Mouse (Mus musculus) kidney, postnatal 14 days (tissue): ENCODE results near the gene Vwa5b1.

ENCODE experiments used
- DNase-seq: peaks from one replicate; pipeline ENCODE4 v3.0.0; 2022; ENCODE audit warnings: mixed read lengths

Gene Vwa5b1

GRCm38 (mm10) chr4:138635428-138636145, at the start of gene Vwa5b1:
Gene Vwa5b1, minus strand, starts transcription at chr4:138635884.
- no peak for DNase-seq

- no peak for DNase-seq
These were observed 47.1 kb upstream of the Vwa5b1 start for GRCm38 (mm10) chr4:138682760-138683159.

GRCm38 (mm10) chr4:138680124-138680523, 44.4 kb upstream of the Vwa5b1 start:
- DNase-seq = no peak

GRCm38 (mm10) chr4:138677579-138677978, 41.9 kb upstream of the Vwa5b1 start:
- DNase-seq = peak; percentile 12

- DNase-seq = peak; percentile 56
These were observed 40.8 kb upstream of the Vwa5b1 start for GRCm38 (mm10) chr4:138676480-138676879.

- DNase-seq = no peak
These were observed 36.5 kb upstream of the Vwa5b1 start for GRCm38 (mm10) chr4:138672160-138672559.

GRCm38 (mm10) chr4:138670093-138670889, 34.6 kb upstream of the Vwa5b1 start:
- no peak for DNase-seq

- peak; percentile 6 for DNase-seq
These were observed 30.8 kb upstream of the Vwa5b1 start for GRCm38 (mm10) chr4:138666521-138666920.

GRCm38 (mm10) chr4:138659936-138660602, 24.4 kb upstream of the Vwa5b1 start:
- no peak for DNase-seq

- no peak for DNase-seq
These were observed 17.4 kb upstream of the Vwa5b1 start for GRCm38 (mm10) chr4:138653056-138653455.

- no peak for DNase-seq
These were observed 16.2 kb upstream of the Vwa5b1 start for GRCm38 (mm10) chr4:138651881-138652280.

- DNase-seq = peak; percentile 14
These were observed 12.5 kb upstream of the Vwa5b1 start for GRCm38 (mm10) chr4:138648096-138648635.

GRCm38 (mm10) chr4:138642272-138642671, 6.6 kb upstream of the Vwa5b1 start:
- DNase-seq = no peak

GRCm38 (mm10) chr4:138636146-138636511, 445 bp upstream of the Vwa5b1 start:
- DNase-seq = no peak

- DNase-seq = peak; percentile 37
These were observed 7.4 kb downstream of the Vwa5b1 start for GRCm38 (mm10) chr4:138628256-138628655.

GRCm38 (mm10) chr4:138614454-138614853, 21.2 kb downstream of the Vwa5b1 start:
- no peak for DNase-seq

- peak; percentile 22 for DNase-seq
These were observed 33.8 kb downstream of the Vwa5b1 start for GRCm38 (mm10) chr4:138601926-138602325.

GRCm38 (mm10) chr4:138597904-138598347, 37.8 kb downstream of the Vwa5b1 start:
- peak; percentile 67 for DNase-seq

- peak; percentile 34 for DNase-seq
These were observed 39.1 kb downstream of the Vwa5b1 start for GRCm38 (mm10) chr4:138596391-138597130.

GRCm38 (mm10) chr4:138584946-138585345, 50.7 kb downstream of the Vwa5b1 start:
- no peak for DNase-seq

- DNase-seq = no peak
These were observed 53.2 kb downstream of the Vwa5b1 start for GRCm38 (mm10) chr4:138582446-138582845.

GRCm38 (mm10) chr4:138578406-138578805, 57.3 kb downstream of the Vwa5b1 start:
- no peak for DNase-seq
